Mouse (Mus musculus): ENCODE measurements at regions not wholly inside any gene's neighbourhood (a gene's known extent, or its start where the extent isn't known, plus 50 kb on each side); places are given as distances from the start of the nearest gene placed in this dataset.

GRCm38 (mm10) chr2:148622216-148622615, 50.2 kb upstream of the Nxt1 start:
- TF ChIP-seq CTCF (IDR thresholded peaks at IDR 0.05; ENCODE audit: extremely low read depth, insufficient read depth, insufficient read length, insufficient replicate concordance) (no peak), POLR2A (IDR thresholded peaks at IDR 0.05; ENCODE audit: low read depth, low read length) (no peak)
- H3K27me3 ChIP-seq (ENCODE audit: control insufficient read depth, insufficient read depth, low read length) = no peaks in the 10 kb centered on the region
- no peak overlapping the region for H3K27ac ChIP-seq (ENCODE audit: insufficient read depth, low read length)
- H3K36me3 ChIP-seq (ENCODE audit: control insufficient read depth, insufficient read depth, low read length) = no peaks in the 10 kb centered on the region
- no peak overlapping the region for H3K4me3 ChIP-seq (ENCODE audit: extremely low read depth, insufficient read depth, insufficient read length)
- peaks cover 2% of the 10 kb centered on the region; the same call in 1 of the 2 replicates for H3K4me1 ChIP-seq (ENCODE audit: control insufficient read depth, insufficient read depth, insufficient read length)
- DNase-seq (ENCODE audit: low read depth in 1 of 2, low spot score in 2 of 2) = no peak
- 87% methylated on average over 3 of the region's 3 CpGs for WGBS

GRCm38 (mm10) chr2:148611911-148612310, 60.5 kb upstream of the Nxt1 start:
- WGBS = 79% methylated on average over 1 of the region's 1 CpGs
- H3K36me3 ChIP-seq (ENCODE audit: control insufficient read depth, insufficient read depth, low read length) = no peaks in the 10 kb centered on the region

GRCm38 (mm10) chr2:148605425-148605930, 66.9 kb upstream of the Nxt1 start:
- Histone ChIP-seq H3K4me1 (ENCODE audit: control insufficient read depth, insufficient read depth, insufficient read length) (no peaks in the 10 kb centered on the region), H3K27ac (ENCODE audit: insufficient read depth, low read length) (no peak overlapping the region), H3K4me3 (ENCODE audit: extremely low read depth, insufficient read depth, insufficient read length) (no peak overlapping the region), H3K27me3 (ENCODE audit: control insufficient read depth, insufficient read depth, low read length) (no peaks in the 10 kb centered on the region), H3K36me3 (ENCODE audit: control insufficient read depth, insufficient read depth, low read length) (no peaks in the 10 kb centered on the region)
- TF ChIP-seq POLR2A (IDR thresholded peaks at IDR 0.05; ENCODE audit: low read depth, low read length) (no peak), CTCF (IDR thresholded peaks at IDR 0.05; ENCODE audit: extremely low read depth, insufficient read depth, insufficient read length, insufficient replicate concordance) (no peak)
- WGBS = 51% methylated on average over 2 of the region's 2 CpGs
- DNase-seq (ENCODE audit: low read depth in 1 of 2, low spot score in 2 of 2) = no peak

More at GRCm38 (mm10) chr2:148611911-148612310, 60.5 kb upstream of the Nxt1 start:
- no peak overlapping the region for H3K27ac ChIP-seq (ENCODE audit: insufficient read depth, low read length)
- no peaks in the 10 kb centered on the region for H3K27me3 ChIP-seq (ENCODE audit: control insufficient read depth, insufficient read depth, low read length)
- H3K4me3 ChIP-seq (ENCODE audit: extremely low read depth, insufficient read depth, insufficient read length) = no peak overlapping the region
- DNase-seq (ENCODE audit: low read depth in 1 of 2, low spot score in 2 of 2) = no peak
- TF ChIP-seq CTCF (IDR thresholded peaks at IDR 0.05; ENCODE audit: extremely low read depth, insufficient read depth, insufficient read length, insufficient replicate concordance) = no peak
- no peak for TF ChIP-seq POLR2A (IDR thresholded peaks at IDR 0.05; ENCODE audit: low read depth, low read length)
- H3K4me1 ChIP-seq (ENCODE audit: control insufficient read depth, insufficient read depth, insufficient read length) = peaks cover 2% of the 10 kb centered on the region; the same call in 1 of the 2 replicates

- TF ChIP-seq POLR2A (IDR thresholded peaks at IDR 0.05; ENCODE audit: low read depth, low read length) = no peak
- TF ChIP-seq CTCF (IDR thresholded peaks at IDR 0.05; ENCODE audit: extremely low read depth, insufficient read depth, insufficient read length, insufficient replicate concordance) = no peak
- Histone ChIP-seq H3K36me3 (ENCODE audit: control insufficient read depth, insufficient read depth, low read length) (no peaks in the 10 kb centered on the region), H3K4me3 (ENCODE audit: extremely low read depth, insufficient read depth, insufficient read length) (no peak overlapping the region), H3K27ac (ENCODE audit: insufficient read depth, low read length) (no peak overlapping the region), H3K27me3 (ENCODE audit: control insufficient read depth, insufficient read depth, low read length) (no peaks in the 10 kb centered on the region), H3K4me1 (ENCODE audit: control insufficient read depth, insufficient read depth, insufficient read length) (no peaks in the 10 kb centered on the region)
- DNase-seq (ENCODE audit: low read depth in 1 of 2, low spot score in 2 of 2) = no peak
- WGBS = 78% methylated on average over 2 of the region's 2 CpGs
Observed at GRCm38 (mm10) chr2:148603951-148604350, 68.5 kb upstream of the Nxt1 start.

- no peak overlapping the region for H3K4me3 ChIP-seq (ENCODE audit: extremely low read depth, insufficient read depth, insufficient read length)
- H3K27ac ChIP-seq (ENCODE audit: insufficient read depth, low read length) = no peak overlapping the region
- 46% methylated on average over 2 of the region's 2 CpGs for WGBS
- no peak for DNase-seq (ENCODE audit: low read depth in 1 of 2, low spot score in 2 of 2)
- no peaks in the 10 kb centered on the region for H3K36me3 ChIP-seq (ENCODE audit: control insufficient read depth, insufficient read depth, low read length)
- TF ChIP-seq CTCF (IDR thresholded peaks at IDR 0.05; ENCODE audit: extremely low read depth, insufficient read depth, insufficient read length, insufficient replicate concordance) = no peak
- no peak for TF ChIP-seq POLR2A (IDR thresholded peaks at IDR 0.05; ENCODE audit: low read depth, low read length)
- no peaks in the 10 kb centered on the region for H3K27me3 ChIP-seq (ENCODE audit: control insufficient read depth, insufficient read depth, low read length)
- H3K4me1 ChIP-seq (ENCODE audit: control insufficient read depth, insufficient read depth, insufficient read length) = no peaks in the 10 kb centered on the region
Observed at GRCm38 (mm10) chr2:148603315-148603714, 69.1 kb upstream of the Nxt1 start.

- H3K36me3 ChIP-seq (ENCODE audit: control insufficient read depth, insufficient read depth, low read length) = no peaks in the 10 kb centered on the region
- no peaks in the 10 kb centered on the region for H3K4me1 ChIP-seq (ENCODE audit: control insufficient read depth, insufficient read depth, insufficient read length)
- no peaks in the 10 kb centered on the region for H3K27me3 ChIP-seq (ENCODE audit: control insufficient read depth, insufficient read depth, low read length)
- TF ChIP-seq POLR2A (IDR thresholded peaks at IDR 0.05; ENCODE audit: low read depth, low read length) (no peak), CTCF (IDR thresholded peaks at IDR 0.05; ENCODE audit: extremely low read depth, insufficient read depth, insufficient read length, insufficient replicate concordance) (no peak)
- DNase-seq (ENCODE audit: low read depth in 1 of 2, low spot score in 2 of 2) = no peak
- H3K27ac ChIP-seq (ENCODE audit: insufficient read depth, low read length) = no peak overlapping the region
- H3K4me3 ChIP-seq (ENCODE audit: extremely low read depth, insufficient read depth, insufficient read length) = no peak overlapping the region
Observed at GRCm38 (mm10) chr2:148599498-148599897, 72.9 kb upstream of the Nxt1 start.

GRCm38 (mm10) chr2:148596966-148597365, 75.4 kb upstream of the Nxt1 start:
- no peak for DNase-seq (ENCODE audit: low read depth in 1 of 2, low spot score in 2 of 2)
- WGBS = 86% methylated on average over 2 of the region's 2 CpGs
- Histone ChIP-seq H3K36me3 (ENCODE audit: control insufficient read depth, insufficient read depth, low read length) (no peaks in the 10 kb centered on the region), H3K4me1 (ENCODE audit: control insufficient read depth, insufficient read depth, insufficient read length) (no peaks in the 10 kb centered on the region), H3K27ac (ENCODE audit: insufficient read depth, low read length) (no peak overlapping the region), H3K27me3 (ENCODE audit: control insufficient read depth, insufficient read depth, low read length) (no peaks in the 10 kb centered on the region), H3K4me3 (ENCODE audit: extremely low read depth, insufficient read depth, insufficient read length) (no peak overlapping the region)
- TF ChIP-seq CTCF (IDR thresholded peaks at IDR 0.05; ENCODE audit: extremely low read depth, insufficient read depth, insufficient read length, insufficient replicate concordance) (no peak), POLR2A (IDR thresholded peaks at IDR 0.05; ENCODE audit: low read depth, low read length) (no peak)

Data from spleen, adult 2 months (tissue).